Mouse (Mus musculus): ENCODE results near the gene Utf1. TPM values are rescaled to one million over a fixed set of nuclear protein-coding genes. Genes with fewer than 3 reads are reported as not detected.

The Utf1 gene
- total and polyA plus RNA-seq, 3 experiments = not detected

DNA sequence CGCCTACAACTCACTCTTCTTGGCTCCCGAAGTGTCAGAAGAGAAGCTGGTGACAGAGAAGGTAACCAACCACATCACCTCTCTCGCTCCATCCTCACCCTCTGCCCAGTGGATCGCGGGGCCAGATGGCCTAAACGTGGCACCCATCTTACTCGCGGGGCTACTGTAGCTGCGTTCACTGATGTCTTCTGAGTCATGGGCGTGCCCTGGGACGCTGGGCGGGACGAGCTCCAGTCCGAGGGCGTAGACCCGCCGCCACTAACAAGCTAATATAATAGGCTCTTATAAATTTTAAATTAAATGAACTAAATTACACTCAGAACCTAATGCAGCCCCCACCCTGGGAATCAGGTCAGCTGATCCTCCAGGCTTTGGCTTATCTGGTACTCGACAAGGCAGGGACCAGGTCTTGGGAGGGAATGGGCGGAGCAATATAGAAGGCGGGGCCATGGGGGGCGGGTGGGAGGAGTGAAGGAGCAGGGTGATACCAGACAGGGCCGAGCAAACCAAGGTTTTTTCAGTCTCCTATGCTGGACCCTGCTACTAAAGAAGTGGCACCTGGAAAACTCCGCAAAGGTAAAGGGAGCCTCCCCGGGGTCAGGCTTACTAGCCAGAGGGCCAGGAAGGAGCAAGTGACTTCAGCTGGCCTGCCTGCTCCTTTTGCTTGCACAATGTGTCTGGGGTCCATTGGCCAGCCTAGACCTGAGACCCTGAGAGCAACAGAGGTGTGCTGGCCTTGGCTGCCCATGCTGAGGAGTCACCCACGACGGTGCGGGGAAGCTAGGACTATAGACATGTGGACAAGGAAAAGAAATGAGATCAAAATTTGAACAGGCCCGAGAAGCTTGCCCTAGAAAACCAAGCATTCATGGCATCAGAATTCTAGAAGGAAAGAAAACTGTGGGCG, 29.2 kb upstream of the Utf1 start:
- peaks cover 6 to 40% of the 10 kb centered on the region in 2 experiments; a peak in 3 of 4 replicates for H3K4me1 ChIP-seq (ENCODE audit: control insufficient read depth in 1 of 2, insufficient read depth in 2 of 2)
- no peaks in the 10 kb centered on the region for H3K79me2 ChIP-seq (replicated peaks; ENCODE audit: control insufficient read depth, extremely low read depth, insufficient read depth, poor library complexity, severe bottlenecking)
- TF ChIP-seq MXI1 (IDR thresholded peaks at IDR 0.05; ENCODE audit: low read depth, low read length) (peak; percentile 28; the same call in 1 of the 2 replicates), MAZ (IDR thresholded peaks at IDR 0.05; ENCODE audit: low read depth, low read length) (peak; percentile 62; the same call in 1 of the 2 replicates), CHD1 (IDR thresholded peaks at IDR 0.05; ENCODE audit: low read depth, low read length) (no peak)
- dilution Hi-C loops (cut with MboI; ENCODE audit: extremely low pct_ligation_motif_present, extremely low pct_unique_long_range_greater_than_20kb, low sequenced_read_pairs) (no loop called here), in situ Hi-C loops (cut with MboI; ENCODE audit: low pct_ligation_motif_present, low pct_unique_long_range_greater_than_20kb, low sequenced_read_pairs) (loop anchor here (5.0 to 10.0 kb wide), 2 partner anchors 78 to 220 kb away; partner anchors contain the start of genes Adam8 and Mtg1)
- H3K27ac ChIP-seq (ENCODE audit: insufficient read depth, low read depth) = no peak overlapping the region
- DNase-seq (ENCODE audit: extremely low read depth) = peak; percentile 56
- peak overlapping the region; percentile 30 to 53 (median 47) for H3K4me3 ChIP-seq (replicated peaks in 1 of 3; ENCODE audit: low read depth in 2 of 3, low read length in 2 of 3, poor library complexity in 1 of 3)
- H3K9me3 ChIP-seq (replicated peaks; ENCODE audit: low read length) = no peaks in the 10 kb centered on the region
- peaks cover 9% of the 10 kb centered on the region for H3K27me3 ChIP-seq (replicated peaks)
- no peaks in the 10 kb centered on the region for H3K36me3 ChIP-seq (replicated peaks in 1 of 2; ENCODE audit: control insufficient read depth in 1 of 2, insufficient read depth in 1 of 2, low read length in 1 of 2)
- H3K4me2 ChIP-seq (ENCODE audit: insufficient read depth, low read depth, poor library complexity, severe bottlenecking) = peak overlapping the region; percentile 59
- peak overlapping the region; percentile 16; the same call in 1 of the 2 replicates for H3K9ac ChIP-seq (ENCODE audit: insufficient read depth, low read depth)

DNA sequence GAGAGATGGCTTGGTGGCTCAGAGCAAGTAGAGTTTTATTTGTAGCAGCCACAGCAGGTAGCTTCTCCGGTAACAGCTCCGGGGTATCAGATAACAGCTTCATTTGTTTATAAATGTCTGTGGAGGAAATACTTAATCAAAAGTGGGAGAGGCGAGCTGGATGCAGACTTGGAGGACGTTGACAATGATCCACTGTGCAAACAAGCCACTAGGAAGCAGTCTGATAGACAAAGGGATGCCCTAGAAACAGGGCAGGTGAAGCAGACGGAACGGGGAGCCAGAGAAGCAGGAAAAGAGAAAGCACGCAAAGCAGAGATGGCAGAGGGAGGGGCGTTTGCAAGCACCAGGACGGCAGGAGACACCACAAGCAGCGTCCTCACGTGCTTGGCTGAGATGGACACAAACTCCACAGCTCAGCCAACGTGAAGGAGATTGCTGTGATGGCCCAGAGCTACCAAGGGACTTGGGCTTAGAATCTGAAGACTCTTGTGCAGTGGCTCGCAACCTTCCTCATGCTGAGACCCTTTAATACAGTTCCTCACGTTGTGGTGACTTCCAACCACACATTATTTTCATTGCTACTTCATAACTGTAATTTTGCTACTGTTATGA, 27.8 kb upstream of the Utf1 start:
- in situ Hi-C loops (cut with MboI; ENCODE audit: low pct_ligation_motif_present, low pct_unique_long_range_greater_than_20kb, low sequenced_read_pairs) (loop anchor here (10.0 kb wide), 1 partner anchor 219 kb away; the partner anchor contains the start of gene Mtg1), dilution Hi-C loops (cut with MboI; ENCODE audit: extremely low pct_ligation_motif_present, extremely low pct_unique_long_range_greater_than_20kb, low sequenced_read_pairs) (no loop called here)
- Histone ChIP-seq H3K79me2 (replicated peaks; ENCODE audit: control insufficient read depth, extremely low read depth, insufficient read depth, poor library complexity, severe bottlenecking) (no peaks in the 10 kb centered on the region), H3K9me3 (replicated peaks; ENCODE audit: low read length) (no peaks in the 10 kb centered on the region), H3K4me2 (ENCODE audit: insufficient read depth, low read depth, poor library complexity, severe bottlenecking) (peak overlapping the region; percentile 59), H3K4me3 (replicated peaks in 1 of 3; ENCODE audit: low read depth in 2 of 3, low read length in 2 of 3, poor library complexity in 1 of 3) (peak overlapping the region in 2 of 3 experiments; percentile 47 to 53), H3K27ac (ENCODE audit: insufficient read depth, low read depth) (peak overlapping the region; percentile 24), H3K27me3 (replicated peaks) (peaks cover 9% of the 10 kb centered on the region), H3K9ac (ENCODE audit: insufficient read depth, low read depth) (peak overlapping the region; percentile 2; the same call in 1 of the 2 replicates), H3K4me1 (ENCODE audit: control insufficient read depth in 1 of 2, insufficient read depth in 2 of 2) (peaks cover 4 to 35% of the 10 kb centered on the region in 2 experiments; a peak in 3 of 4 replicates), H3K36me3 (replicated peaks in 1 of 2; ENCODE audit: control insufficient read depth in 1 of 2, insufficient read depth in 1 of 2, low read length in 1 of 2) (peaks cover 0 to 2% of the 10 kb centered on the region in 2 experiments)
- no peak for DNase-seq (ENCODE audit: extremely low read depth)
- TF ChIP-seq GABPA (IDR thresholded peaks at IDR 0.05; ENCODE audit: insufficient replicate concordance, low read depth, low read length) = no peak
- TF ChIP-seq JUN (IDR thresholded peaks at IDR 0.05; ENCODE audit: insufficient read depth, low read depth, low read length) = 0 out of 2 replicates have a peak, but pooled peaks have one; percentile 10
- TF ChIP-seq E2F4 (IDR thresholded peaks at IDR 0.05; ENCODE audit: insufficient replicate concordance, low read depth, low read length) = no peak
- no peak for TF ChIP-seq RAD21 (IDR thresholded peaks at IDR 0.05; ENCODE audit: low read depth, low read length)
- TF ChIP-seq MXI1 (IDR thresholded peaks at IDR 0.05; ENCODE audit: low read depth, low read length) = no peak
- no peak for TF ChIP-seq UBTF (IDR thresholded peaks at IDR 0.05; ENCODE audit: low read depth, low read length)
- 0 out of 2 replicates have a peak, but pooled peaks have one; percentile 33 for TF ChIP-seq MYC (IDR thresholded peaks at IDR 0.05; ENCODE audit: low read depth, low read length)
- TF ChIP-seq TCF12 (IDR thresholded peaks at IDR 0.05; ENCODE audit: low read depth, low read length) = peak; percentile 34; the same call in 1 of the 2 replicates
- peak; percentile 92 for TF ChIP-seq BHLHE40 (IDR thresholded peaks at IDR 0.05; ENCODE audit: low read depth, low read length)
- TF ChIP-seq ZKSCAN1 (IDR thresholded peaks at IDR 0.05; ENCODE audit: borderline replicate concordance, low read depth, low read length) = no peak
- TF ChIP-seq SMC3 (IDR thresholded peaks at IDR 0.05; ENCODE audit: low read depth, low read length) = no peak
- no peak for TF ChIP-seq KAT2A (IDR thresholded peaks at IDR 0.05; ENCODE audit: insufficient replicate concordance, low read length)
- no peak for TF ChIP-seq USF2 (conservative IDR thresholded peaks at IDR 0.05; ENCODE audit: low read depth, low read length)
- TF ChIP-seq CTCF (conservative IDR thresholded peaks at IDR 0.05 in 1 of 2, IDR thresholded peaks at IDR 0.05 in 1 of 2; ENCODE audit: low read depth in 2 of 2, low read length in 2 of 2) = no peak
- no peak for TF ChIP-seq POLR2AphosphoS2 (IDR thresholded peaks at IDR 0.05; ENCODE audit: low read depth, low read length)
- no peak for TF ChIP-seq ZC3H11A (IDR thresholded peaks at IDR 0.05; ENCODE audit: low read depth, low read length)
- TF ChIP-seq SIN3A (IDR thresholded peaks at IDR 0.05; ENCODE audit: low read length) = no peak; the same call in 1 of the 2 replicates
- TF ChIP-seq ELF1 (IDR thresholded peaks at IDR 0.05; ENCODE audit: low read depth, low read length) = no peak
- no peak for TF ChIP-seq ZNF384 (IDR thresholded peaks at IDR 0.05; ENCODE audit: low read depth, low read length)
- TF ChIP-seq TBP (conservative IDR thresholded peaks at IDR 0.05; ENCODE audit: low read depth, low read length) = no peak
- 0 out of 2 replicates have a peak, but pooled peaks have one; percentile 42 for TF ChIP-seq ZMIZ1 (IDR thresholded peaks at IDR 0.05; ENCODE audit: low read depth, low read length)
- TF ChIP-seq RCOR1 (conservative IDR thresholded peaks at IDR 0.05; ENCODE audit: low read depth, low read length) = no peak
- TF ChIP-seq EP300 (IDR thresholded peaks at IDR 0.05; ENCODE audit: low read length) = peak; percentile 57; the same call in 1 of the 2 replicates
- TF ChIP-seq USF1 (IDR thresholded peaks at IDR 0.05; ENCODE audit: low read depth, low read length) = no peak
- TF ChIP-seq NELFE (IDR thresholded peaks at IDR 0.05; ENCODE audit: low read depth, low read length) = no peak
- TF ChIP-seq MAFK (IDR thresholded peaks at IDR 0.05; ENCODE audit: insufficient replicate concordance, low read length) = peak; percentile 40; the same call in 1 of the 2 replicates
